Mouse (Mus musculus) thymus, adult 2 months (tissue): ENCODE data around the gene Blnk. TPM values are rescaled to one million over a fixed set of nuclear protein-coding genes. Genes with fewer than 3 reads are reported as not detected.

Experiments
- DNase-seq: peaks from one replicate; pipeline ENCODE4 v3.0.0; 2021
- H3K27ac ChIP-seq: fragments of 200-500 bp; 2 replicates; pipeline ENCODE4 v1.5.1; 2012; ENCODE audit warnings: low read length, control low read depth; ENCODE audit not compliant: control insufficient read depth, insufficient read depth
- H3K27me3 ChIP-seq: fragments of 200-500 bp; 2 replicates; pipeline ENCODE4 v1.6.1; 2012; ENCODE audit warnings: mild to moderate bottlenecking, low read length, moderate library complexity, mixed read lengths; ENCODE audit not compliant: control insufficient read depth, insufficient read depth
- H3K36me3 ChIP-seq: fragments of 200-500 bp; 2 replicates; pipeline ENCODE4 v1.6.1; 2012; ENCODE audit warnings: mild to moderate bottlenecking, low read length, moderate library complexity; ENCODE audit not compliant: control insufficient read depth, insufficient read depth
- H3K4me1 ChIP-seq: fragments of 200-500 bp; replicated peaks from 2 replicates; pipeline ENCODE4 v1.6.1; 2012; ENCODE audit warnings: low read length; ENCODE audit not compliant: control insufficient read depth, insufficient read depth
- H3K4me3 ChIP-seq: fragments of 200-500 bp; 2 replicates; pipeline ENCODE4 v1.5.1; 2012; ENCODE audit warnings: mild to moderate bottlenecking, low read length, control low read depth, moderate library complexity; ENCODE audit not compliant: control insufficient read depth, insufficient read depth
- CTCF ChIP-seq: fragments of 200-500 bp; IDR thresholded peaks from 2 replicates; pipeline ENCODE4 v1.5.1; 2012; ENCODE audit warnings: mild to moderate bottlenecking, control low read depth, low read length, moderate library complexity, borderline replicate concordance; ENCODE audit not compliant: control insufficient read depth, poor library complexity, insufficient read depth; ENCODE audit errors: extremely low read depth
- POLR2A ChIP-seq: fragments of 200-500 bp; IDR thresholded peaks from 2 replicates; pipeline ENCODE4 v1.6.1; 2012; ENCODE audit warnings: mild to moderate bottlenecking, low read length, control low read depth, moderate library complexity; ENCODE audit not compliant: control insufficient read depth, poor library complexity, insufficient read depth; ENCODE audit errors: extremely low read depth
- WGBS: fragments of 180-500 bp; shearing (Covaris S2); methylation state at CpG from one replicate; pipeline ENCODE4 v1.1.7; 2018; 5-methylcytosine and 5-hydroxymethylcytosine counted together
- polyA plus RNA-seq: library from polyadenylated mRNA; depleted of rRNA; stranded (reverse); fragments of >200 nt; gene quantifications from 2 replicates; pipeline ENCODE4 v1.2.3, GENCODE M21; 2012

Blnk gene
- polyA plus RNA-seq, 1 experiment, result 8.5 TPM

DNA sequence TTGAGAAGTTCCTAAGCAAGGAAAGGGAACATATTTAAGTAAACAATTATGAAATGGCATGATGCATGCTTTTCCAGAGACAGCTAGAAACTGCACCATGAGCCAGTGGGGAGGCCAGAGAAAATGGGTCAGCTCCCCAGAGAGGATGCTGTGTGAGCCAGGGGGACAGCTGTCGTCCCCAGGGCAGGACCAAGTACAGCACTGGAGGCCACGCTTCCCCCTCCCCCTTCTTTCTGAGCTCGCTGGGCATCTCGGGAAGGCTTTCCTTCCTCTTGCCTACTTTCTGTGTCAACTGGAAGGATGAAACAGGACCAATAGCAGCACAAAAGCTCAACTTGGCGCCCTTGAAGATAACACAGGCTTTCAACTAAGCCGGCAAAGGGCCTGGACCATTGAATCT is 13.0 kb upstream of the Blnk start:
- TF ChIP-seq POLR2A (no peak), CTCF (no peak)
- peaks cover 7% of the 10 kb centered on the region for H3K4me1 ChIP-seq
- no peaks in the 10 kb centered on the region for H3K27me3 ChIP-seq
- DNase-seq, result no peak
- 85% methylated on average over 6 of the region's 6 CpGs for WGBS
- H3K36me3 ChIP-seq, result peaks cover 18% of the 10 kb centered on the region
- no peak overlapping the region for H3K27ac ChIP-seq
- no peak overlapping the region for H3K4me3 ChIP-seq

DNA sequence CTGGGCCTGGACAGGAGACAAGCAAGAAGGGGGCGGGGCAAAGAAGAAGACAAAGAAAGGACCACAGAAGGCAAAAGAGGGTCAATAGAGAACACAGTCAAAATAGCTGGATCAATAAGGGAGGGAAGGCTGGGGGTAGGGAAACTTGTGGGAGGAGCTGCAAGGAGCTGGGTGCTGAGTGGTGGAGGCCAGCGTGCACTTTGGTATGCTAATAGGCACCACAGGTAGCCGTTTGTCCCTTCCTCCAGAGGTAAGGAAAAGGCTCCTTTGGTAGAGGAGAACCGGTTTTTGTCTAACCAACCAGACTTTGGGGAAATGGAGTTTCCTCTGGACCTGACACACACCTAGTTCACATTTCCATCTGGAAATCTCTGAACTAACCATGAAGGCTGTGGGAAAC is 12.3 kb upstream of the Blnk start:
- Histone ChIP-seq H3K27me3 (no peaks in the 10 kb centered on the region), H3K4me3 (no peak overlapping the region), H3K36me3 (peaks cover 18% of the 10 kb centered on the region), H3K27ac (no peak overlapping the region), H3K4me1 (peaks cover 2% of the 10 kb centered on the region)
- WGBS, result 93% methylated on average over 4 of the region's 4 CpGs
- TF ChIP-seq POLR2A (no peak), CTCF (no peak)
- DNase-seq, result no peak

DNA sequence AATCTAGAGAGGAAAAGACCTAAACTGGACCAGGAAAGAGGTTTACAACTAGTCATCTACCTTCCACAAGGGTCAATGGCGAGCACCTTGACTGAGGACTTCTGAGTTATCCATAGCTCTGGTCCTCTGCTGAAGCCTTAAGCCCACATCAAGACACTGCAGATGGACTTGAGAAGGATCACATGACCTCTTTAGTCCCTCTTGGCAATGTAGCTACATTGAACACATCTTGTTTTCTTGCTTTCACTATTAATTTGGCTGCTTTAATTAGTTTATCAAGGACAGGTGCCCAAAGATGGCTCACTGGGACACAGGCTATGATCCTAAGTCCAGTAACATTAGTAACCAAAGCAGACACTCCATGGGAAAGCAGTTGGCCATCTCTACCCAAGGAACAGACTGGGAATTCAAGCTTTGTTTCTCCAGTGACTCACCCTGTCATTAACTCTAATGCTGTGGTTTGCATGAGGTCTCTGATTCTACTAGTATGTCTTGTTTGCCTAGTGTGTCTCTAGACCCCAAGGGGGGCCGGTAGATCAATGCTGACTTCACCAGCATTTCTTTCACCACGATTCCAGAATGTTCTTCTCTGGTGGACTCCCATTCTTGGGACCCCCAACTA is 9.5 kb upstream of the Blnk start:
- DNase-seq, result no peak
- Histone ChIP-seq H3K27me3 (no peaks in the 10 kb centered on the region), H3K27ac (no peak overlapping the region), H3K36me3 (peaks cover 8% of the 10 kb centered on the region), H3K4me1 (peaks cover 2% of the 10 kb centered on the region), H3K4me3 (no peak overlapping the region)
- TF ChIP-seq POLR2A (no peak), CTCF (no peak)
- WGBS, result 98% methylated on average over 3 of the region's 3 CpGs

DNA sequence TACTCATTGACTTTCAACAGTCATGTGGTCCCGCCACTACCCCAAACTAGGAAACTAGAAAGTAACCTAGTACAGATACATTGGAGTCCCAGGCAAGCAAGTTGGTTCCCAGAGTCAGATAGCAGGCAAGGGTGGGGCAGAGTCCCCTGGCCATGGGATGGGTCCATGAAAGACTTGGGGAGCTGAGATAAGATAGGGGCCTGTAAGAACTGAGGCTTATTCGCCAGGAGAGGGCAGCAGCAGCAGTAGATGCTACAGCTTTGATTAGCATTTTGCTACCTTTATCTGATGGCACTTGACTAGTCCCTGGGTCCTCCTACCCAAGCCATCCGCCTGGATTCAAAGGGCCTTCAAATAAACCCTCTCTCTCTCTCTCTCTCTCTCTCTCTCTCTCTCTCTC is 5.2 kb upstream of the Blnk start:
- H3K27me3 ChIP-seq, result no peaks in the 10 kb centered on the region
- WGBS, result 80% methylated on average over 3 of the region's 3 CpGs
- H3K4me1 ChIP-seq, result no peaks in the 10 kb centered on the region; the same call in 1 of the 2 replicates
- TF ChIP-seq CTCF (no peak), POLR2A (no peak)
- 0 out of 2 replicates have a peak, but pooled peaks cover 3% of the 10 kb centered on the region for H3K36me3 ChIP-seq
- no peak overlapping the region for H3K4me3 ChIP-seq
- H3K27ac ChIP-seq, result no peak overlapping the region
- peak; percentile 40 for DNase-seq

DNA sequence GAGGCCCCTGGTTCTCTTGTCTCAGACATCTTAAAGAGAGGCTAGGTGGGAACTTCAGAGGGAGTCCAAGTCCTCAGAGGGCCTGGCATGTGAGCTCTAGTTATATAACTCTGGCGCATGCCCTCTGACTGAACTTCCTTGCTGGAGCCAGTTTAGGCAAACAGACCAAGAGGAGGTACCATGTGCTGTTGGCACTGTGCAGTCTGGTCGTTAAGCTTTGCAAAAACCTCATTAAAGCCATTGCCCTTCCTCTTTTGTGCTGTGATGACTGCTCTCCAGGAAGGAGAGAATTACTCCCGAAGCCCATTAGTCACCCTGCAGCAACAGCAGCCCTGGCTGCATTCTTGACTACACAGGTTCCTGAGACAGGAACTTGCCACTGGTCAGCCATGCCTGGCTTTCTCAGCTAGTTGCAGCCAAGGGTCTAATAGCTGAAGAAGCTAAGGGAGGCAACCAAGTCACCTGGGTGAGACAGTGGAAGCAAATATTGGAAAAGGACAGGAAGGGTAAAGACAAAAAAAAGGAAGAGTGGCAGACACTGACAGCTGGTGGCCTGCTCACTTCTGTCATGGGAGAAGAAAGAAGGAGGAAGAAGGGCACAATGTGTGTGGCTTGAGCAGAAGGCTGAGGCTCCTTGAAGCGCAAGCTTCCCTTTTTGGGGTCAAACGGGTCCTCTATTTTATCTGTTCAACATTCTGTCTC is 4.3 kb upstream of the Blnk start:
- H3K4me1 ChIP-seq, result peaks cover 4% of the 10 kb centered on the region
- no peak for DNase-seq
- no peaks in the 10 kb centered on the region for H3K27me3 ChIP-seq
- H3K27ac ChIP-seq, result no peak overlapping the region
- TF ChIP-seq CTCF (no peak), POLR2A (no peak)
- WGBS, result 23% methylated on average over 5 of the region's 5 CpGs
- H3K36me3 ChIP-seq, result no peaks in the 10 kb centered on the region
- no peak overlapping the region for H3K4me3 ChIP-seq

DNA sequence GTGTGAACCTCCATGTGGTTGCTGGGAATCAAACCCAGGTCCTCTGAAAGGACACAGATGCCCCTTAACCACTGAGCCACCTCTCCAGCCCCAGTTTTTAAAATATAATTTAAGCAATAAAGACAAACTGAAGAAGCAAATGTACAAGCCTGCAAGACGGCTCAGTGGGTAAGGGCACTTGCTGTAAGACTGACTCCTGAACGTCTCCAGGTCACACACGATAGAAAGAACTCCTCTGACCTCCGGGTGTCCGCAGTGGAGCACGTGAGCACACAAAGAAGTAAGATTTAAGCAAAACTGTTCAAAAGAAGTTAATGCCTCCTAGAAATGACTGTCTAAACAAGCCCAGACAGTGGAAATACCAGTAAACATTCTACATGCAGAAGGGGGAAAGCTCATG is 2.4 kb upstream of the Blnk start:
- no peak overlapping the region for H3K27ac ChIP-seq
- no peak for DNase-seq
- peaks cover 4% of the 10 kb centered on the region for H3K4me1 ChIP-seq
- no peak for TF ChIP-seq CTCF
- no peak overlapping the region for H3K4me3 ChIP-seq
- 96% methylated on average over 6 of the region's 6 CpGs for WGBS
- H3K36me3 ChIP-seq, result no peaks in the 10 kb centered on the region
- H3K27me3 ChIP-seq, result no peaks in the 10 kb centered on the region
